ENCODE assay signal across 38 mouse cellular contexts in the genomic region with DNA sequence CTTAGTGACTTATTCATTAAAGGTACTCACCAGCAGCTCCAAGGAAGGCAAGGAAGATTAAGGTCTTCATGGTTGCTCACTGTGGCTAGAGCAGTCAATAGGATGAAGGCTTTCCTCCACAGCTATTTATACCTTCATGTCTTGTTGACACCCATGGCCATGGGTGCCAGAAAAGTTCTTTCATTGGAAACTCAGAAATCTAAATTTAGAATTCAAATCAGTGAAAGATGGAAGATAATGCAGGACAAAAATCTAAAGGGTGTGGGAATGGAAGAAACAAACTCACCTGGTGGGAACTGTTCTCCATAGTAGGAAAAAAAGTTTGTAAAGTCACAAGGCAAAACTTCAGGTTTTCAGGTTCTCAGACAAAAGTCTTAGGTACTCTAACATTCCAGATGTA. TPM values are rescaled to one million over a fixed set of nuclear protein-coding genes. Genes with fewer than 3 reads are reported as not detected.
"Had no signal": no experiment of that assay in that cellular context is flagged by ENCODE, and none has a peak within 500 bp of the region (broad histone marks: within the 10 kb centered on the region; RNA-seq: fewer than 3 reads in every experiment).

TSS of gene 2210010C04Rik (minus strand) at position 101 of the 400 bp plus-strand sequence.

- H3K27me3 ChIP-seq: heart, embryonic 12.5 days; heart, embryonic 13.5 days; heart, embryonic 15.5 days; hindbrain, embryonic 12.5 days; hindbrain, embryonic 13.5 days; hindbrain, embryonic 15.5 days; intestine, embryonic 15.5 days; kidney, embryonic 15.5 days had no signal

- DNase-seq: heart, postnatal 10 days; heart, postnatal 14 days; heart, postnatal 36 days; heart, postnatal 4 days; kidney, adult 11 months; kidney, adult 18-20 months; kidney, adult 2 months; kidney, adult 8-10 months; kidney, adult 9 months; kidney, postnatal 10 days; kidney, postnatal 14 days; kidney, postnatal 25 days; kidney, postnatal 36 days; kidney, postnatal 4 days; layer of hippocampus, adult 9-11 months; layer of hippocampus, postnatal 36 days had no signal

- H3K36me3 ChIP-seq: heart, embryonic 10.5 days; heart, embryonic 12.5 days; heart, embryonic 13.5 days; heart, embryonic 15.5 days; hindbrain, embryonic 10.5 days; hindbrain, embryonic 12.5 days; hindbrain, embryonic 13.5 days; hindbrain, embryonic 15.5 days; intestine, embryonic 15.5 days; kidney, embryonic 15.5 days had no signal

- H3K27ac ChIP-seq: heart, embryonic 10.5 days; heart, embryonic 13.5 days; heart, embryonic 15.5 days; hindbrain, embryonic 10.5 days; hindbrain, embryonic 12.5 days; hindbrain, embryonic 13.5 days; hindbrain, embryonic 14.5 days; hindbrain, embryonic 15.5 days; hindbrain, postnatal 0 days; intestine, embryonic 15.5 days; kidney, embryonic 15.5 days; kidney, postnatal 0 days; layer of hippocampus, adult 2 months had no signal

- H3K4me1 ChIP-seq: heart, embryonic 10.5 days; heart, embryonic 12.5 days; heart, embryonic 13.5 days; heart, embryonic 15.5 days; hindbrain, embryonic 10.5 days; hindbrain, embryonic 12.5 days; hindbrain, embryonic 13.5 days; hindbrain, embryonic 15.5 days; intestine, embryonic 15.5 days; kidney, embryonic 15.5 days had no signal

- H3K4me3 ChIP-seq: heart, embryonic 10.5 days; heart, embryonic 12.5 days; heart, embryonic 13.5 days; heart, embryonic 15.5 days; hindbrain, embryonic 10.5 days; hindbrain, embryonic 12.5 days; hindbrain, embryonic 13.5 days; hindbrain, embryonic 15.5 days; intestine, embryonic 15.5 days; kidney, embryonic 15.5 days; layer of hippocampus, adult 2 months had no signal

RNA-seq across cellular contexts. Expression of gene 2210010C04Rik, which starts in this region (rescaled TPM):
- polyA plus RNA-seq: heart, embryonic 10.5 days; heart, embryonic 11.5 days; heart, embryonic 12.5 days; heart, embryonic 13.5 days; heart, embryonic 14.5 days; heart, embryonic 15.5 days; heart, embryonic 16.5 days; heart, postnatal 0 days; hindbrain, embryonic 10.5 days; hindbrain, embryonic 11.5 days; hindbrain, embryonic 12.5 days; hindbrain, embryonic 13.5 days; hindbrain, embryonic 14.5 days; hindbrain, embryonic 15.5 days; hindbrain, embryonic 16.5 days; hindbrain, postnatal 0 days; kidney, embryonic 14.5 days; kidney, embryonic 15.5 days; kidney, embryonic 16.5 days; kidney, postnatal 0 days had no signal
